Mouse (Mus musculus) cerebellum, postnatal 25 days (tissue): Measurements from ENCODE around the gene Med9.
"Not testable (repeated sequence)": the region's sequence is repeated elsewhere in the genome, so short reads cannot be mapped to it uniquely, and the experiment has no call there.

Experiments
- DNase-seq, 2 experiments: peaks; one replicate each; pipeline ENCODE4 v3.0.0; 2021; ENCODE audit warnings: mixed read lengths in 2 of 2

The Med9 gene

GRCm38 (mm10) chr11:59947752-59948400 is at the start of gene Med9:
Med9 (plus strand) TSS chr11:59948206.
- DNase-seq: peak; percentile 95 to 96

DNA sequence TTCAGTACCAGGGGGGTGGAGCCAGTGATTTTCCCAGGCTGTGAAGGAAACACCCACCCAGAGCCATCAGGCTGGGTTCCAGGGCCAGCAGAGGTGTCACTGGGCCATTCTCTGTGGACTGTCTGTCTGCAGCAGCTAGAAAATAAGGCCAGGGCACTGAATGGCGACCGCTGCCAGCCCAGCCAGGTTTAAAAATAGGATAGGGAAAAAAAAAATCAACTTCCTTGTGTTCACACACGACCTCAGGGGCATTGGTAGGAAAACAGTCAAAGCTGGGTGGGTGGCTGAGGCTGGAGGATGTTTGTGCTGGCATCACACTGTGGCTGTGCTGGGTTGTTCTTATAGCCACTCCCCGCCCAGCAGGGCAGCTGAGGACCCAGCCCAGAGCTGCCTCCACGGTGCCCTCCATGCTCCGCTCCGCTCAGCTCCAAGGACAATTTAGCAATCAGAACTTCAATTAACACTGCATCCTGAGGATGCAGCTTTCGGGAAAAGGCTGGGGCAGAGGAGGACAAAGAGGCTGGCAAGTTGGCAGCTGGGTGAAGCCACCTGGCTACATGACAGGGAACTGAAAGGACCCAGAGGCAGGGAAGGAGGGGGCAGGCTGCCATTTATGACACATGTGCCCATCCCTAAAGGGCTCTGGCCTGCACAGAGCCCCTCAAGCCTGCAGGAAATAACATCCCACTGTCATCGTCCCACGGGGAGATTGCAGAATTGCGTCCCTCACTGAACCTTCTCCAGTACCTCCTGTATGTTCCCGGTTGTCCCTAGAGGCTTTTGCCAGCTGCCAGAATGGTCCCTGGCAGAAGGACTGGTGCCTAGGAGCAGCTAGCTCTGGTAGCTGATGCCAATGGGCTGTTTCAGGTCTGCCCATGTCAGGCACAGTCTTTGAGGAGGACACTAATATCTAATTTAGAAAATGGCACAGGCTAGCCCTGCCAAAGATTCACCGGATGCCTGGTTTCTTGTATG is 48.0 kb upstream of the Med9 start:
- peak in 1 of 2 experiments; percentile 29 for DNase-seq

- DNase-seq: peak in 1 of 2 experiments; percentile 32
Observed at GRCm38 (mm10) chr11:59900995-59901394, 47.0 kb upstream of the Med9 start.

- DNase-seq: no peak
Observed at GRCm38 (mm10) chr11:59902045-59902726, 45.8 kb upstream of the Med9 start.

GRCm38 (mm10) chr11:59906521-59907123 is 41.4 kb upstream of the Med9 start:
- no peak for DNase-seq

DNA sequence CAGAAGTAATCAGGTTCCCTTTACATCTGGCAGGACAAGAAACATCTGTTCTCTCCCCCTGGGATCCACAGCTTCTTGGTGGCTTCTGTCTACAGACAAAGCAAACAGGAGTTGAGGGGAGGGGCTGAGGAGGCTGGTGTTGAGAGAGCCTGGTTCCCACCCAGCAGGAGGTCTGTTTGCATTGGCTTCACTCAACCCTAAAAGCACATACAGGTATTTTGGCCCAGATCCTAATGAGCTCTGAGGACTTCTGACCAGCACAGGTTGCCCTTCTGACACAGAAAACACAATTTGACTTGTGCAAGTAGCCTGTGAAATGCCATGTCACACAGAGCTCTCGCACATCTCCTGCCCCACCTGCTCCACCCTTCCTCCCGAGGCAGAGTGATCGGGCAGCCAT is 39.6 kb upstream of the Med9 start:
- DNase-seq: no peak

DNA sequence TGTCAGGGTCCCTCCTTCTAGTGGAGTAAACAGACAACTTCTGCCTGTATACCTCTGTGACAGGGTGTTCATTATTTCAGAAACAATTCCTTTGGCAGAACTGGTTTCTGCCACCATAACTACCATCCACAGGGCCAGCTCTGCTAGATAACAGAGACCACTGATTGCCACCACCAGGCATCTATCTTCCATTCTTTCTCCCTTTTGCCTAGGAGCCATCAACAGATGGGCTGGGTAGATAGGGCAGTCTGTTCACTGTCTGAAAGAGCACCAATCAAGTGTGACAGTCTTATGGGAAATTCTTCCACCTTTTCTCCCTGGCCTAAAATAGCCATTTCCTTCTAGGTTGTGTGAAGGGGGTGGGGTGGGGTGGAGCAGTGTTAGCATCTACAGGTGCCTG is 37.4 kb upstream of the Med9 start:
- no peak for DNase-seq

DNA sequence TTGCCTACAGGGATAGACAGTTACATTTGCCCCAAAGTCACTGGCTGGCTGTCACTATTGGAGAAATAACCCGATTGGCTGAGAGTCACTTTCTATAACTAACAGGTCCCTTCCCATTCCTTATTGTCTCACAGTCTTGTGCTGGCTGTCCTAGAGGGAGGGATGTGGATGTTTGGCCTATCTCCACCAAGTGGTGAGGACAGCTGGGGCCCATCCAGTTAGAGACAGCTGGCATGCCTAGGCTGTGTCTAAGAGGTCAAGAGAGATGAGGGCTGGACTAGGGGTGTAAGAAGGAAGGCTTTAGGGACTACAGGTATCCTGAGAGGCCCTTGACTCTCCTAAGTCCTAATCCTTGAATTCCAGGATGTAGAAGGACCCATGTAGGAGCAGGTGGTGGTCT is 36.5 kb upstream of the Med9 start:
- DNase-seq: no peak

GRCm38 (mm10) chr11:59913702-59914101 is 34.3 kb upstream of the Med9 start:
- DNase-seq: no peak

GRCm38 (mm10) chr11:59918014-59918413 is 30.0 kb upstream of the Med9 start:
- no peak for DNase-seq

- DNase-seq: no peak
Observed at GRCm38 (mm10) chr11:59919401-59919800, 28.6 kb upstream of the Med9 start.

DNA sequence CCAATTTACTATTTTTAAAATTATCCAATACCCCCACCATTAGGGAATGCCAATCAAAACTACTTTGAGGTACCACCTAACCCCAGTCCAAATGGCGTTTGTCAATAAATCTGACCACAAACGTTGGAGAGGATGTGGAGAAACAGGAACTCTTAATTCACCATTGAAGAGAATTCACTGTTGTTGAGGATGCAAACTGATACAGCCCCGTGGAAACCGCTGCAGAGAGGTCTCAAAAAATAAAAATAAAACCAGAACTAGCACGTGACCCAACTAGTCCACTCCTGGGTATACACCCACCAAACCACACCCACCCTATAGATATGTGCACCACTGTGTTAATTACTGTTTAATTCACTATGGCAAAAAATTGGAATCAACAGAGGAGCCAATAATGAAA is 27.7 kb upstream of the Med9 start:
- DNase-seq: no peak

DNA sequence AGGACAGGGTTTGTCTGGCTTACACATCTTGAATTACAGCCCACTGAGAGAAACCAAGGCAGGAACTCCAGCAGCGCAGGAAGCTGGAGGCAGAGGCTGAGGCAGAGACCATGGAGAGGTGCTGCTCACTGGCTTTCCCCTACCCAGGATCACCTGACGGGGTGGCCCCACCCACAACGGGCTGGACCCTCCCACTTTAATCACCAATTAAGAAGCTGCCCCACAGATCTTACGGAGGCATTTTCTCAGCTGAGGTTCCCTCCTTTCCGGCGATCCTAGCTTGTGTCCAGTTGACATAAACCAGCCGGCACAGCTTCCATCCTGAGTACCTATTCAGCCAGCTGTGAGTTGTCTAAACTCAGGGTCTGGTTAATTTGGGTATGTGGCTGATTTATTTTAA is 26.7 kb upstream of the Med9 start:
- DNase-seq: no peak

DNA sequence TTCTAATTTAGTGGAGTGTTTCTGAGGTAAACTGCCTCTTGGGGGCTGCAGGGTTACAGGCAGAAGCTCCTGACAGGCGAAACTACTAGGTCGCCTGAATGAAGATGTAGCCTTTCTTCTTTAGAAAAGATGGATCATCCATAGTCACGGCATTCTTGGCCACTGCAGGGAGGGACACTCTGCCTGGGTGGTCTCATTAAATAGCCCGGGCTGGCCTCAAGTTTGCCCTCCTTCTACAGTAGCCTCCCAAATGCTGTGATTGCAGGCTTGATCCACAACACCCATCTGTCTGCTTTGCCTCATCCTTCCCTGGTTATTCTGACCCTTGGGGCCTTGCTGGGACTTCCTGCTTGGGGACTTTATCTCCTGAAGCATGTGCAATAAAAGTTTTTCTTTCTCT is 18.0 kb upstream of the Med9 start:
- DNase-seq: no peak

DNA sequence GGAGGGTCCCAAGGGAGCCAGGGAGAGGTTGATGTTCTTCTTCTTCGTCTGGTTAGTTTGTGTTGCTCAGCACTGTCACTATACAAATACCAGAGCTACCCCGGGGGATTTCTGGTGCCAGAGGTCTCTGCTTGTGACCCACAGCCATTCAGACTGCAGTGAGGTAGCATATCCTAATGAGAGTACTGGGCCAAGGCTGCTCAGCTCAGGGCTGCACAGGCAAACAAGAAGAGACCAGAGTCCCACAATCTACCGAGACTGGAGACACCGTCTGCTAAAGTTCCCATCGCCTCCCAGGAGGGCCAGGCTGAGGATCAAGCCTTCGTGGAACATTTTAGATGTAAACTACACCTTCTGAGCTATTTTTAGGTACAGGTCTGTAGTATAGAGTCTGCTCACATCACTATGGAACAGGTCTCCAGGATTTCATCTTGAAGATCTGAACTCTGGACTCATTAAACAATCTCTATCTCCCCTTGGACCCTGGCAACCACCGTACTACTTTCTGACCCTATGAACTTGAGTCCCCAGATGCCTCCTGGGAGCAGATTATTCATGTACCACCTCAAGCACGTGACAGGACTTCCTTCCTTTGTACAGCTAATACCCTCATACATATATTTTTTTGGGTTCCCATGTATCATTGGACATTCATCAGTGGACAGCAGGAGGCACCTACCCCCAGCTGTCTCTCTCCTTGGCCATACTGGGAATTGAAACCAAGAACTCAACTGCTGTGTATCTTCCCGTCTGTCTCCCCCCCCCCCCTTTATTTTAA is 15.3 kb upstream of the Med9 start:
- DNase-seq: no peak

DNA sequence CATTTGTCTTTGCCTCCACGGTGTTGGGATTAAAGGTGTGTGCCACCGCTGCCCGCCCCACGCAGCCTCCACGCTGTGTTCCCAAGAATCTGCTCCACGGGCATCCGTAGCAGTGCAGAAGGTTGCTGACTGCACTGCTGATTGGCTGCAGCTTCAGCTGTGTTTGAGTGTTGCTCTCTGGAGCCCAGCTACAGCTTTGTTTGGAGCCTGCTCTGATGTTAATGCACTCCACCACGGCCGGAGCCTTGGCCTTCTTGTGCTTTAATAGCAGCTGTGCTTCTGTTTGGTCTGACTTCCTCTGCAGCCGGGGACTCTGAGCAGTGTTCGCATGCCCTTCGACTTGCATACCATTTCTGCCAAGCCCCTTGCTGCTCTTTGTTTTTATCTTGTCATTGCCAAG is 14.1 kb upstream of the Med9 start:
- no peak for DNase-seq

GRCm38 (mm10) chr11:59937023-59937422 is 11.0 kb upstream of the Med9 start:
- DNase-seq: no peak

- DNase-seq: no peak
Observed at GRCm38 (mm10) chr11:59937615-59938014, 10.4 kb upstream of the Med9 start.

DNA sequence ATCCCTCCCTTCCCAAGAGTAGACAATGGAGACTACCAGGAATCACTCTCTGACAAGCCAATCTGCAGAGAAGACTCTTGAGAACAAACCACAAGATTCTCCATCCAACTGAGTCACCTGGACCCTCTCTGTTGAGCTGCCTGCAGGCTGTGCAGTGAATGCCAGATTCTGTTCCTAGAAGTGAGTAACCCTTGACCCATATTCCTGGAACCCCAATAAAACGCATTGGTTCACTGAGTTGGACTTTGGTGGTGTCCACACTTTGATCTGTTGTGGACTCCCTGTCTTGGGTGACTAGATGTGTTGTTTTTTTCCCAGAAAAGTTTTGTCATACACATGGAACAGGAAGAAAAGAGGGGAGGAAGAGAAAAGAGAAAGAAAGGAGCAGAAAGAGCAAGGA is 8.2 kb upstream of the Med9 start:
- no peak for DNase-seq

- no peak for DNase-seq
Observed at GRCm38 (mm10) chr11:59940645-59941044, 7.4 kb upstream of the Med9 start.

DNA sequence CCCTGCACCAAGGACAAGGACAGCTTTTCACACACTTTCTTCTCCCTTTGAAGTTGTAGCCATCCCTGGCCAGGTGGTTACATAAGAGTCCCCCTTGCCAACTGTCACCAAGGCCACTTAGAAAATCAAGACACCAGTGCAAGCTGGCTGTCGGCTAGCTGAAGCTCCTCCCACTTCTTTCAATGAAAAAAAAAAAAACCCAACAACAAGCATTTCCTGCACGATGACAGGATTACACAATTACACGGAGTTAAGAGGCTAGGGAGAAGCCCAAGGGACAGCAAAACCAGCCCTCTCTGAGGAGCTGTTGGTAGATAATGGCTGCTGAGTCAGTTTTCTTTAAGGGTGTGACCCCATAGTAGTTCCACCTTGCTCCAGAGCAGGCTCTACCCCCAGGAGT is 6.6 kb upstream of the Med9 start:
- DNase-seq: no peak

DNA sequence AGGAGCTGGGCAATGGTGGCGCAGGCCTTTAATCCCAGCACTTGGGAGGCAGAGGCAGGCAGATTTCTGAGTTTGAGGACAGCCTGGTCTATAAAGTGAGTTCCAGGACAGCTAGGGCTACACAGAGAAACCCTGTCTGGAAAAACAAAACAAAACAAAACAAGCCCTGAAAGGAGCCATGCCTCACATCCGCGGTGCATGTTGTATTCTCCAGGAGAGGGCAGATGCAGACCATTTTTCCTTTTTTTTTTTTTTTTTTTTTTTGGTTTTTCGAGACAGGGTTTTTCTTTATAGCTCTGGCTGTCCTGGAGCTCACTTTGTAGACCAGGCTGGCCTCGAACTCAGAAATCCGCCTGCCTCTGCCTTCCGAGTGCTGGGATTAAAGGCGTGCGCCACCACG is 3.2 kb upstream of the Med9 start:
- DNase-seq: not testable (repeated sequence)
